8 mouse cellular contexts compared by ENCODE assay signal in the genomic region with DNA sequence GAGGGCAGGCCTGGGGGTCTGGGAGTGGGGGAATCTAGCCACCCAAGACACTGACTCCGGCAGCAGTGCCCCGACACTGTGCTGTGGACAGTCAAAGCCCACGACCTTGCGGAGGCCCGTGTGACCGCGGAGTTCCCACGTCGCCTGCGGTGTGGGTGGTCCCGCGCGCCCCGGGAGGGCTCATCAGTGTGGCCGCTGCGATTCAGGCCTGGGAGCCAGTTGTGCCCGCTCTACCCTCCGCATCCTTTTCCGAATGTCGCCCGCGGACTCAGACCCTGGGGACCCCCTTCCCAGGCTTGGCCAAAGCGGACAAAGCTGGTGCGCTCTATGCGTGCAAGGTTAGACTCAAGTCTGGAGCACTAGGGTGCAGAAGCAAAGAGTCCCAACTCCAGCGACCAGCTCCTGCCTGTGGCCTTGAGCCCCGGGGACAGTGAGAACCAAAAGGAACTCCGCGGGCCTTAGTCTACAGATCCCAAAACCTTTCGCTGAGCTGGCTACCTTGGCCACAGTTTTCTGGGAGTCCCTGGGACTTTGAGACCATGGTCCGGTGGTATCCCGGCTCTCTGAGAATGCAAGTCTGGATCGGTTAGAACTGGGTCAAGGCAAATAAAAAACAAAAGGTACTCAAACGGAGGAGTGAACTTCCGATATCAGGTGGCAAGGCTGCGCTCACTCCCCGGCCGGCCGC.
DNase-seq lines count a peak whose midpoint lies in the region; ATAC-seq and TF ChIP-seq lines count a peak whose summit lies in the region.

No protein-coding gene starts in this region.

- no peaks in the 10 kb centered on the region for H3K9me3 ChIP-seq in lung, embryonic 15.5 days
- no peaks in the 10 kb centered on the region for H3K9me3 ChIP-seq in forebrain, postnatal 0 days (ENCODE audit: low read length)
- no peaks in the 10 kb centered on the region for H3K9me3 ChIP-seq in liver, postnatal 0 days (ENCODE audit: low read length)

- peaks cover 24% of the 10 kb centered on the region for H3K4me1 ChIP-seq in lung, embryonic 15.5 days
- H3K4me1 ChIP-seq in forebrain, postnatal 0 days (ENCODE audit: insufficient read depth), result 0 out of 2 replicates have a peak, but pooled peaks cover 3% of the 10 kb centered on the region
- H3K4me1 ChIP-seq in liver, postnatal 0 days (ENCODE audit: insufficient read depth), result no peaks in the 10 kb centered on the region

- H3K9ac ChIP-seq in lung, embryonic 15.5 days, result no peak overlapping the region
- peak overlapping the region; percentile 22 for H3K9ac ChIP-seq in forebrain, postnatal 0 days
- H3K9ac ChIP-seq in liver, postnatal 0 days (replicated peaks), result no peak overlapping the region

- no peak for TF ChIP-seq EP300 in liver, postnatal 0 days (IDR thresholded peaks at IDR 0.05; ENCODE audit: low read depth)

- no peak overlapping the region for H3K27ac ChIP-seq in lung, embryonic 15.5 days
- no peak overlapping the region for H3K27ac ChIP-seq in forebrain, postnatal 0 days (ENCODE audit: low read depth, low read length)
- no peak overlapping the region for H3K27ac ChIP-seq in liver, postnatal 0 days (ENCODE audit: low read depth)
- H3K27ac ChIP-seq in layer of hippocampus, adult 2 months, result no peak overlapping the region

- H3K27me3 ChIP-seq in lung, embryonic 15.5 days, result peaks cover 76% of the 10 kb centered on the region
- H3K27me3 ChIP-seq in forebrain, postnatal 0 days (ENCODE audit: insufficient read depth, low read length), result peaks cover 32% of the 10 kb centered on the region
- peaks cover 39% of the 10 kb centered on the region for H3K27me3 ChIP-seq in liver, postnatal 0 days (ENCODE audit: insufficient read depth, low read length)

- no peak for DNase-seq in lung, postnatal 14 days
- DNase-seq in forebrain, postnatal 0 days, result peak; percentile 32
- DNase-seq in liver, postnatal 0 days, result no peak
- peak; percentile 39 for DNase-seq in yolk sac, embryonic 10.5 days (ENCODE audit: low spot score)
- DNase-seq in layer of hippocampus, adult 2 months (ENCODE audit: low spot score in 2 of 2), result no peak

- no peaks in the 10 kb centered on the region for H3K36me3 ChIP-seq in lung, embryonic 15.5 days
- H3K36me3 ChIP-seq in forebrain, postnatal 0 days (ENCODE audit: insufficient read depth), result no peaks in the 10 kb centered on the region
- no peaks in the 10 kb centered on the region for H3K36me3 ChIP-seq in liver, postnatal 0 days (replicated peaks; ENCODE audit: insufficient read depth, low read length)

- peak; percentile 21; the same call in 1 of the 2 replicates for ATAC-seq in lung, embryonic 15.5 days (ENCODE audit: borderline replicate concordance, extremely low read depth, low FRiP score, low TSS enrichment)
- ATAC-seq in forebrain, postnatal 0 days, result peak; percentile 9; the same call in 1 of the 2 replicates
- no peak for ATAC-seq in liver, postnatal 0 days
- no peak for ATAC-seq in megakaryocyte, adult 5-6 weeks (ENCODE audit: poor library complexity, severe bottlenecking)
- no peak for ATAC-seq in activated CD4-positive, CD25-positive, alpha-beta regulatory T cell, adult 4 months

- 5% methylated on average over 39 of the region's 39 CpGs for WGBS in lung, embryonic 15.5 days
- WGBS in forebrain, postnatal 0 days, result 4% methylated on average over 39 of the region's 39 CpGs
- 5% methylated on average over 39 of the region's 39 CpGs for WGBS in liver, postnatal 0 days (ENCODE audit: insufficient replicate concordance)

- H3K4me2 ChIP-seq in lung, embryonic 15.5 days, result peak overlapping the region; percentile 47
- H3K4me2 ChIP-seq in forebrain, postnatal 0 days (ENCODE audit: low read depth), result peak overlapping the region; percentile 39
- H3K4me2 ChIP-seq in liver, postnatal 0 days (ENCODE audit: low read depth, low read length), result peak overlapping the region; percentile 33; the same call in 1 of the 2 replicates

- TF ChIP-seq CTCF in forebrain, postnatal 0 days (IDR thresholded peaks at IDR 0.05; ENCODE audit: low read depth), result no peak
- TF ChIP-seq CTCF in liver, postnatal 0 days (IDR thresholded peaks at IDR 0.05; ENCODE audit: low read depth), result no peak
- no peak for TF ChIP-seq CTCF in layer of hippocampus, adult 2 months (conservative IDR thresholded peaks at IDR 0.05)

- H3K4me3 ChIP-seq in lung, embryonic 15.5 days, result 0 out of 2 replicates have a peak overlapping the region, but pooled peaks have one; percentile 11
- H3K4me3 ChIP-seq in forebrain, postnatal 0 days (ENCODE audit: low read depth, low read length), result peak overlapping the region; percentile 7; the same call in 1 of the 2 replicates
- H3K4me3 ChIP-seq in liver, postnatal 0 days (ENCODE audit: low read depth, low read length), result no peak overlapping the region
- no peak overlapping the region for H3K4me3 ChIP-seq in layer of hippocampus, adult 2 months

Comparison
In these comparisons a context has a peak if more than half of its experiments do, and no peak if none do; other contexts are left out.
1. ATAC-seq: peak in lung, embryonic 15.5 days (single experiment) and forebrain, postnatal 0 days (single experiment); none in liver, postnatal 0 days (single experiment), megakaryocyte, adult 5-6 weeks (single experiment) and activated CD4-positive, CD25-positive, alpha-beta regulatory T cell, adult 4 months (single experiment).
2. H3K4me3 ChIP-seq: peak in lung, embryonic 15.5 days (single experiment) and forebrain, postnatal 0 days (single experiment); none in liver, postnatal 0 days (single experiment) and layer of hippocampus, adult 2 months (single experiment).
3. DNase-seq: peak in forebrain, postnatal 0 days (single experiment) and yolk sac, embryonic 10.5 days (single experiment); none in lung, postnatal 14 days (single experiment), liver, postnatal 0 days (single experiment) and layer of hippocampus, adult 2 months (0 of 2).
4. Peak in every context shown above with its lines, with median percentiles within 50 percentile points of each other: H3K4me2 ChIP-seq.